8 mouse cellular contexts compared by ENCODE assay signal in the genomic region with DNA sequence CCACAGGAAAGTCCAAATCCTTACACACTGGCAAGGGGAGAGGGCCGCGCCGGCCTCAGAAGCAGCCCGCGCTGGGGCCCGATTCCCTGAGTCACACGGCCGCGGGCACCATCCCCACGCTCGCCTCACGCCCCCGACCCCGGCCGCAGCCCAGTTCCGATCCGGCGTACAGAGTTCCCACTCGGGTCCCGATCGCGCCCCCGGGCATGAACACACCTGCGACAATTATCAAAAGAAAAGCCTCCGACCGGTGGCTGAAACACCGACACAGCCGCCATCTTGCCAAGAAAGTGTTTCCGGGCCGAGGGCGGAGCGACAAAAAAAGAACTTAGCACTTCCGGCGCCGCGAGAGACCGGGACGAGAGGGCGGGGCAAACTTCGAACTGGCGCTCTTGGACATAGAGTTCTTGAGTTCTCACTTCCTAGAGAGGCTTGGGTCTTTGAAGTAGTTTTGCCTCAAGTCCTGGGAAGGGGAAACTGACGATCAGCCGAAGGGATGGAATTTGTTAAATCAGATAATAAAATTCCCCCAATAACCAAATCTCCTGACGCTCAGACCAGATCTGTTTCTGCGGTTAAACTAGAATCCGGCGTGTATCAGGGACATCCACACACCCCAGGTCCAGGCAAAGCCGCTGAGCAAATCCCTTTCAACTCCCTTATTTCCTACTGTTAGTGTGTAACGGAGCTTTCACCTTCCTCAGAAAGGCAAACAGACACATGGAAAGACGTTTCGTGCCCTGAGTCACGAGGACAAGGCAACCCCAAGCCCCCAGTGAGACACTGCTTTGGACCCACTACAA. TPM values are rescaled to one million over a fixed set of nuclear protein-coding genes. Genes with fewer than 3 reads are reported as not detected.
DNase-seq lines count a peak whose midpoint lies in the region; ATAC-seq lines count a peak whose summit lies in the region.

A gene (minus strand): TSS at position 463 of the 803 bp plus-strand sequence.

- H3K9ac ChIP-seq in hindbrain, embryonic 12.5 days, result peak within 1 kb of the TSS; percentile 80

- H3K4me3 ChIP-seq in hindbrain, embryonic 12.5 days, result peak within 1 kb of the TSS; percentile 94

- H3K27ac ChIP-seq in hindbrain, embryonic 12.5 days, result peak within 1 kb of the TSS; percentile 71; the same call in 1 of the 2 replicates

- peak; percentile 82 for ATAC-seq in hindbrain, embryonic 12.5 days (ENCODE audit: low FRiP score)

- peak within 1 kb of the TSS; percentile 93 for H3K4me2 ChIP-seq in hindbrain, embryonic 12.5 days (replicated peaks)

- peaks cover 14% of the 10 kb centered on the region for H3K4me1 ChIP-seq in hindbrain, embryonic 12.5 days

- H3K36me3 ChIP-seq in hindbrain, embryonic 12.5 days, result peaks cover 30% of the 10 kb centered on the region

- WGBS in hindbrain, embryonic 12.5 days, result 2% methylated on average over 52 of the region's 52 CpGs

- no peaks in the 10 kb centered on the region for H3K9me3 ChIP-seq in hindbrain, embryonic 12.5 days (replicated peaks)

- DNase-seq in NIH3T3 (ENCODE audit: low read depth), result peak; percentile 96
- DNase-seq in cerebellum, postnatal 10 days, result peak; percentile 94 to 95
- peak; percentile 80 to 85 for DNase-seq in frontal cortex, postnatal 10 days (ENCODE audit: low spot score in 2 of 2)
- DNase-seq in layer of hippocampus, postnatal 14 days (ENCODE audit: low spot score in 2 of 2), result peak; percentile 80 to 89
- DNase-seq in lung, postnatal 14 days, result peak; percentile 90
- peak; percentile 87 for DNase-seq in retina, adult 2 months (ENCODE audit: low read depth, low spot score)
- DNase-seq in thymus, postnatal 36 days, result peak; percentile 85 to 89

- no peaks in the 10 kb centered on the region for H3K27me3 ChIP-seq in hindbrain, embryonic 12.5 days

RNA-seq across cellular contexts. Expression of the gene that starts here (rescaled TPM):
- 267 and 272 TPM in 2 replicates for polyA plus RNA-seq in hindbrain, embryonic 12.5 days (2016; fragmentation: Nextera tagmentation; extraction: Ambion mirVana)
- 100 to 1,000 TPM; 237 to 245 TPM for total RNA-seq in layer of hippocampus, postnatal 14 days (2021)

Comparison
In these comparisons a context has a peak if more than half of its experiments do, and no peak if none do; other contexts are left out.
1. Peak in every context shown above with its lines: DNase-seq, ATAC-seq, H3K4me3 ChIP-seq and H3K27ac ChIP-seq.